Mouse (Mus musculus) lung, postnatal 0 days (tissue): ENCODE measurements at regions not wholly inside any gene's neighbourhood (a gene's known extent, or its start where the extent isn't known, plus 50 kb on each side); places are given as distances from the start of the nearest gene placed in this dataset.

Experiments used
- ATAC-seq: fragments of 200-750 bp; cut with Nextera tagmentation; 2 replicates; pipeline ENCODE4 v1.8.0; 2017; ENCODE audit warnings: moderate library complexity
- DNase-seq: peaks from one replicate; pipeline ENCODE4 v3.0.0-alpha.2; 2016; ENCODE audit warnings: low spot score
- H3K27ac ChIP-seq: fragments of 300-500 bp; sonication (generic); 2 replicates; pipeline ENCODE4 v1.5.1; 2014; ENCODE audit warnings: antibody characterized with exemption, mild to moderate bottlenecking, low read length, mixed read lengths
- H3K27me3 ChIP-seq: fragments of 300-500 bp; sonication (generic); replicated peaks from 2 replicates; pipeline ENCODE4 v1.6.1; 2014; ENCODE audit warnings: low read length, mixed read lengths; ENCODE audit not compliant: insufficient read depth
- H3K36me3 ChIP-seq: fragments of 300-500 bp; sonication (generic); 2 replicates; pipeline ENCODE4 v1.6.1; 2014; ENCODE audit warnings: low read length, mixed read lengths; ENCODE audit not compliant: insufficient read depth
- H3K4me1 ChIP-seq: fragments of 300-500 bp; sonication (generic); 2 replicates; pipeline ENCODE4 v1.6.1; 2014; ENCODE audit warnings: antibody characterized with exemption, low read depth, low read length, mixed read lengths; ENCODE audit not compliant: insufficient read depth
- H3K4me2 ChIP-seq: fragments of 300-500 bp; sonication (generic); replicated peaks from 2 replicates; pipeline ENCODE4 v1.6.1; 2014; ENCODE audit warnings: low read depth, mild to moderate bottlenecking, low read length, moderate library complexity, mixed read lengths
- H3K4me3 ChIP-seq: fragments of 300-500 bp; sonication (generic); 2 replicates; pipeline ENCODE4 v1.5.1; 2014; ENCODE audit warnings: low read depth, low read length
- H3K9ac ChIP-seq: fragments of 300-500 bp; sonication (generic); replicated peaks from 2 replicates; pipeline ENCODE4 v1.6.1; 2014; ENCODE audit warnings: low read depth, mild to moderate bottlenecking
- H3K9me3 ChIP-seq: fragments of 300-500 bp; sonication (generic); 2 replicates; pipeline ENCODE4 v1.6.1; 2016; ENCODE audit warnings: low read length, mixed read lengths
- CTCF ChIP-seq: IDR thresholded peaks from 2 replicates; pipeline ENCODE4 v1.5.1; 2016; ENCODE audit warnings: antibody characterized with exemption, mild to moderate bottlenecking
- EP300 ChIP-seq: IDR thresholded peaks from 2 replicates; pipeline ENCODE4 v1.6.1; 2016; ENCODE audit warnings: antibody characterized with exemption, mild to moderate bottlenecking, control low read depth
- WGBS: fragments of 180-500 bp; shearing (Covaris S2); extraction: QIAGEN DNeasy Blood & Tissue Kit; methylation state at CpG from one replicate; pipeline ENCODE4 v1.1.7; 2014; 5-methylcytosine and 5-hydroxymethylcytosine counted together

DNA sequence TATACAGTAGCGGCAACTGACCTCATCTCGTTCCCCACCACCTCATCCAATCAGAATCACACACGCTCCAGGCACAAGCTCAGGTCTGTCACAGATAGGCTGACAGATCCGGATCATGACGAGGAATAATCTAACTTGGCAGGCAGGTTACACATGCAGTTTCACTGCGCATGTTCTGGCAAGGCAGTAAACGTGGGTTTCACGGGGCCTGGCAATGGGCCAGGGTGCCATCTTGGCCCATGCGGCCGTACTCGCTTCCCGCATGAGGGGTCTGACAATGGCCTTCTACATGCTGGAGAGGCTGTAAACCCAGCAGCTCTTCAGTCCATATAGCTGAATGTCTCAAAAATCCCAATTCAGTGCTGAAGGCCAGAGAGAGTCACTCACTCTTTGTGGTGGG lies 154.1 kb downstream of the Pdcd6ip start:
- DNase-seq (no peak), ATAC-seq (no peak)
- 84% methylated on average over 12 of the region's 12 CpGs for WGBS
- no peaks in the 10 kb centered on the region for H3K4me1 ChIP-seq
- no peaks in the 10 kb centered on the region for H3K27me3 ChIP-seq
- H3K4me3 ChIP-seq = no peak overlapping the region
- H3K36me3 ChIP-seq = no peaks in the 10 kb centered on the region
- no peak overlapping the region for H3K9ac ChIP-seq
- H3K27ac ChIP-seq = no peak overlapping the region
- no peak overlapping the region for H3K4me2 ChIP-seq
- no peaks in the 10 kb centered on the region for H3K9me3 ChIP-seq
- TF ChIP-seq CTCF = no peak
- TF ChIP-seq EP300 = no peak

- H3K9ac ChIP-seq = no peak overlapping the region
- H3K27ac ChIP-seq = no peak overlapping the region
- no peaks in the 10 kb centered on the region for H3K27me3 ChIP-seq
- no peak overlapping the region for H3K4me3 ChIP-seq
- TF ChIP-seq EP300 = no peak
- no peak for TF ChIP-seq CTCF
- H3K9me3 ChIP-seq = no peaks in the 10 kb centered on the region
- no peaks in the 10 kb centered on the region for H3K36me3 ChIP-seq
- no peak for ATAC-seq
- WGBS = 53% methylated on average over 3 of the region's 3 CpGs
- no peak overlapping the region for H3K4me2 ChIP-seq
- no peak for DNase-seq
- H3K4me1 ChIP-seq = no peaks in the 10 kb centered on the region
Observed at GRCm38 (mm10) chr9:113547458-113547857, 160.6 kb downstream of the Pdcd6ip start.

- peak; percentile 54 for TF ChIP-seq CTCF
- TF ChIP-seq EP300 = no peak
- Histone ChIP-seq H3K9me3 (no peaks in the 10 kb centered on the region), H3K27me3 (no peaks in the 10 kb centered on the region), H3K9ac (no peak overlapping the region), H3K4me2 (no peak overlapping the region), H3K4me3 (no peak overlapping the region), H3K36me3 (no peaks in the 10 kb centered on the region), H3K27ac (no peak overlapping the region), H3K4me1 (no peaks in the 10 kb centered on the region)
- ATAC-seq (no peak), DNase-seq (no peak)
- 76% methylated on average over 2 of the region's 2 CpGs for WGBS
Observed at GRCm38 (mm10) chr9:113528586-113528985, 179.5 kb downstream of the Pdcd6ip start.

GRCm38 (mm10) chr9:113524307-113524706 lies 183.8 kb downstream of the Pdcd6ip start:
- TF ChIP-seq CTCF (no peak), EP300 (no peak)
- ATAC-seq (no peak), DNase-seq (no peak)
- Histone ChIP-seq H3K36me3 (no peaks in the 10 kb centered on the region), H3K9me3 (no peaks in the 10 kb centered on the region), H3K4me2 (no peak overlapping the region), H3K4me3 (no peak overlapping the region), H3K27me3 (no peaks in the 10 kb centered on the region), H3K4me1 (no peaks in the 10 kb centered on the region), H3K9ac (no peak overlapping the region), H3K27ac (no peak overlapping the region)
- 52% methylated on average over 3 of the region's 3 CpGs for WGBS

DNA sequence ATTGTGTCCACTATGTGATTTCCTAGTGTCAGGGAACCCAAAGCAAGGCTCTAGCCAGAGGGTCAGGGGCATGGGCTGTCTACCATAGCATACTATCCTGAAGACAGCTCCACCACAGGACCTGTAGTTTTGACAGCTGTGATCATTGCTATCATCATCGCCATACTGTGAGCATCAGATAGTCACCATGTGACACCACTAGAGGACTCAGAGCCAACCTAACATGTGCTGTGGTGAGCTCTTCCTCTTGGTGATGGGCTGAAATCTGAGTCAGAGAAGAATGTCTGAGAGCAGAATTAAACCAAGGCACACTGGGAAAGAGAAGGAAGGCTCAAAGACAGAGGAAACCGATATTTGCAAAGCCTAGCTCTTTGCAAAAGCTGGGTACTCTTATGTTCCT lies 184.9 kb downstream of the Pdcd6ip start:
- ATAC-seq (no peak), DNase-seq (no peak)
- H3K4me3 ChIP-seq = no peak overlapping the region
- no peak overlapping the region for H3K4me2 ChIP-seq
- 92% methylated on average over 2 of the region's 2 CpGs for WGBS
- H3K27me3 ChIP-seq = no peaks in the 10 kb centered on the region
- H3K27ac ChIP-seq = no peak overlapping the region
- no peak overlapping the region for H3K9ac ChIP-seq
- no peaks in the 10 kb centered on the region for H3K9me3 ChIP-seq
- H3K4me1 ChIP-seq = no peaks in the 10 kb centered on the region
- H3K36me3 ChIP-seq = no peaks in the 10 kb centered on the region
- TF ChIP-seq CTCF (no peak), EP300 (no peak)

- Histone ChIP-seq H3K36me3 (no peaks in the 10 kb centered on the region), H3K9ac (no peak overlapping the region), H3K4me3 (no peak overlapping the region), H3K4me1 (no peaks in the 10 kb centered on the region), H3K27me3 (no peaks in the 10 kb centered on the region), H3K9me3 (no peaks in the 10 kb centered on the region), H3K4me2 (no peak overlapping the region), H3K27ac (no peak overlapping the region)
- WGBS = 64% methylated on average over 10 of the region's 10 CpGs
- TF ChIP-seq CTCF = no peak
- TF ChIP-seq EP300 = no peak
- DNase-seq (no peak), ATAC-seq (no peak)
Observed at GRCm38 (mm10) chr9:113519727-113520126, 188.3 kb downstream of the Pdcd6ip start.

GRCm38 (mm10) chr9:113518482-113518881 lies 189.6 kb downstream of the Pdcd6ip start:
- Histone ChIP-seq H3K4me3 (no peak overlapping the region), H3K9ac (no peak overlapping the region), H3K4me1 (no peaks in the 10 kb centered on the region), H3K4me2 (no peak overlapping the region), H3K9me3 (no peaks in the 10 kb centered on the region), H3K27ac (no peak overlapping the region), H3K36me3 (no peaks in the 10 kb centered on the region), H3K27me3 (no peaks in the 10 kb centered on the region)
- 45% methylated on average over 3 of the region's 3 CpGs for WGBS
- TF ChIP-seq EP300 (no peak), CTCF (no peak)
- ATAC-seq (no peak), DNase-seq (no peak)
